Mouse (Mus musculus): ENCODE measurements at regions not wholly inside any gene's neighbourhood (a gene's known extent, or its start where the extent isn't known, plus 50 kb on each side); places are given as distances from the start of the nearest gene placed in this dataset.

DNA sequence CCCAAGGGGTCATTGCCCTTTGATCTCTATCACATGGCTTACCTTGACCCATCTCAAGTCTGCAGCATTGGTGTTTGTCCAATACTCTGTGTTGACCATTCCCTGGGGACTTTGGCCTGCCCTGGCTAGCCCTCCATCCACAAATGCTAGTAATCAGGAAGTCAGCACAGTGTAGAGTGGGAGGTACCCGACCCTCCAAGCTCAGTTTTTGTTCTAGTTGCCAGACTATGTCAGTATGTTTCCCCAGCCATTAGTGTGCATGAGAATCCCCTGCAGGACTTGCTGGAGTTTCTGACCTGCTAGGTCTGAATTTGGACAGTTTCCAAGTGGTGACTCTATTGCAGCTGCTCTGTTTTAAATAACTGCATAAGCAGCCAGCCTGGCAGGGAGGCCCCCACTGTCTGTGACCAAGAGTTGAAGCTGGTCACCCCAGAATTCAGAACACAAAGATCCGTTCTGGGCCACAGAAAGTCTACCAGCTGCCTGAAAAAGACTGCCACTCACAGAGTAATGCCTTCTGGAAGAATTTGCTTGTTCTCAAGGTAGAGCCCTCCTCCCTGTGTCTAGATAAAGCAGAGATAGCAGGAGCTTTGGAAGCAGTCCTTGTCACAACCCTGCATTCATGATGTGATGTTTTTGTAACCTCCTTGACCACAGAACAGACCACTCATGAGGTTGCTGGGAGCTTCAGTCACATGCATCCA is 118.0 kb upstream of the Slc22a23 start:
- DNase-seq (ENCODE audit: low read depth, low spot score), result no peak

DNA sequence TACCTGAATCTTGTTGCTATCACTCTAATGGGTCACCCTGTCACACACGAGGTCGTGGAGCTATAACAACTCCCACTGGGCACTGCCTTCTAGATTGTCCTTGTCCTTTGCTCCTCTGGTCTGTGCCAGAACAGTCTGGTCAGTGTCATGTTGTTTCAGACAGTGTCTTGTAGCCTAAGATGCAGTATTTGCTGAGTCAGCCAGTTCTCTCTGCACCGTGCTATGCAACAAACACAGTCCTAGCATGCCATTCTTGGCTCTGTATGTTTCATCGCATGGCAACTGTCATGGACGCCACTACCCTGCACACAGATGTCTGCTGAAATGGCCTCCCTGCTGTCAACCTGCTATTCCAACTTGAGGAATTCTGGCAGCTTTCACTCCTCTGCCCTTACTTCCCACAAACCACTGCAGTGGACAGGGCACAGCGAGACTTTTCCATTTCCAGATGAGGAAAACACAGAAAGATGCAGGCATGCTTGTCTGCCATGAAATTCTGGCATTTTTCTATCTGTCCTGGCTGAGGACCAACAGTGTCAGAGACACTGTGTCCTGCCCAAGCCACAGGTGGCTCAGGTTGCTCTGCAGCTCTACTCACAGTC is 117.3 kb upstream of the Slc22a23 start:
- DNase-seq (ENCODE audit: low read depth, low spot score), result no peak

DNA sequence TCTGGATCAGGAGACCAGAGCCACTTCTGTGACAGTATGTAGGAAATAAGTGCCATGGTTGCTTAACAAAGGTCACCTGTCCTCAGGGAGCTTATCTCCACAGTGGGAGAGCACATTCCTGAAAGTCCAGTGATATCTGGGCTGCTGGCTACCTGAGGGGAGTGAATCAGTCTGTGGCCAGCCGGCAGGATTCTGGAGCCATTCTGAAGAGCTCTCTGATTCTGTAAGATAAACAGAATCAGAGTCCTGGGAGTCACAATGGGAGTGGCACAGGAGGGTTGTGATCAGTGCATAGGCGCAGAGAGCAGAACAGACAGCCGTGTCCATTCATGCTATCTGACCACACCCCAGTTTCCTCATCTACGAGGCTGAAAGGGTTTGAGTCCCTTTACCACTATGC is 116.0 kb upstream of the Slc22a23 start:
- DNase-seq (ENCODE audit: low read depth, low spot score), result peak; percentile 71

DNA sequence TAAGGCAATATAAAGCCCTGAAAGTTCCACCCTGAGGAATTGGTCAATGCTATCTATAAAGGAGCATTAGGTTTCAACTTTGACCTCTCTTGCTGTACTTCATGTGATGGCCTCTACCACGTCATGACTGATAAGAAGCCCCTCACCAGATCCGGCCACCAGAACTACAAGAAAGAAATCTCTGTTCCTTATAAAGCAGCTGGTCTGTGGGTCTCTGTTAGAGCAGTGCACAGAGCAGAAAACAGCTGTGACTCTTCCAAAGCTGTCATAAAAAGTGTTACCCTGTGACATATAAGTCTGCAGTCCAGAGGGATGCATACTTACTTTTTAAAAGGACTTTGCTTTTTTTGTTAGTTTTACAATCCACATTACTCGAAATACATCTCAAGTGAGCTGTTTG is 111.1 kb upstream of the Slc22a23 start:
- DNase-seq (ENCODE audit: low read depth, low spot score), result no peak

DNA sequence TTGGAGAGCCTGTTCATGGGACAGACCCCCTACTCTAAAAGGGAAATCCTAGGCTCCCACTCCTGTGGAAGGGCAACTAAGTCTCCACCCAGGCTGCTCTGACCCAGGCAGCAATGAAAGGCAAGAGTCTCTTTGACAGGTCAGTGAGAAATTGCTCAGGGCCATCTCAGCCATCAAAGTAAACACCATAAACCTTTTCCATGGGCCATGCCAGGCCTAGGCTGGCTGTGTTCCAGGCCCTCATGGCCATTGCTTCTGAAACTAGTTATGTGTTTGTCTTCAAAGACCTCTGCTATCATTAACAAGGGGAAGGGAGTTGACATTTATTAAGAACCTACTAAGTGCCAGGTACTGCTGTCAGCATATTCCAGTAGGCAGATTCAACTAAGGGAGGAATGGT is 101.8 kb upstream of the Slc22a23 start:
- DNase-seq (ENCODE audit: low read depth, low spot score), result no peak

DNA sequence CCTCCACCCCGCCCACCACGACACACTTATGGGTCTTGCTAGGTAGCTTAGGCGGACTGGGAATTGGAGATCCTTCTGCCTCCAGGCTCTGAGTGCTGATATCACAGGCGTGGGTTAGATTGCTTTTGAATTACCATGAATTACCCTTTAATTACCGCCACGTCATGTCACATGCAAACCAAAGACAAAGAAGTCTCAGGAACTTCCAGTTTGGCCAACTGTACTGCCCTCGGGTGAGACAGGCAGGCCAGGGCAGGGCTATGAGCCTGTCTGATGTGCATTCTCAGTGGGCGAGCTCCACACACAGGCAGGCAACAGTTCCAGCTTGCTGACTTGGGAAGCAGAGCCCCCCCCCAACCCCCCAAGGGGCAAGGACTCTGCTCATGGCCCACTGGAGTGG is 101.3 kb upstream of the Slc22a23 start:
- DNase-seq (ENCODE audit: low read depth, low spot score), result no peak

DNA sequence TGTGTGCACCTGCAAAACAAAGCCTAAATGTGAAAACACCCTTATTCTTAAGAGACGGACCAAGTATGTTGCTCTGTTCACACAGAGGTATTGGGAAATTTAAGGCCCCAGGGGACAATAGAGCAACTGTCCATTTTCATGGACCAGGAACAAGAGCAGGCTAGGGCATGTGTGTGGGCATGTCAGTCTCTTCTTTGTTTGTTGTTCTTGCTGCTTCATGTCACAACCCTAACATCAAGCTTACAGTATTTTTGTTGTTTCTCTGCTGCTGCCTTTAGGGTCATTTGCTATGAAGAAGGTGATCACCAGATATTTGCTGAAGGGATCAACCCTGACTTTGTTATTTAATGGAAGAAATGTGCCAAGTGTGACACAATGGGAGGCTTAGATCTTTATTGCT is 96.4 kb upstream of the Slc22a23 start:
- DNase-seq (ENCODE audit: low read depth, low spot score), result no peak

DNA sequence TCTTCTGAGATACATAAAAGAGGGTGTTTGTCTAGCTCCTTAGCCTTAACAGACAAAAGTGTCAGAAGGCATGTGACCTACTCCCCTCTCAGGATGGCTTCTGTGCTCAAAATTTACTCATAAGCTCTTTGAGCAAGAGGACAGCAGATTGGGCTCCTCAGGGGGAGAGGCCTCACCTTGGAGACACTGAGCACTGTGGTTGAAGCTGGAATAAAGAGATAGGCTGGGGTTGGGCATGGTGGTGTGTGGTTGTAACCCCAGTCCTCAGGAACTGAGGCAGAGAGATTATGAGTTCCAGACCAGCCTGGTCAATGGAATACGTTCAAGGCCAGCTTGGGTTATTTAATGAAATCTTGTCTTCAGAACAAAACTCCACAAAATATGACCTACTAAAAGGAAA is 82.5 kb upstream of the Slc22a23 start:
- no peak for DNase-seq (ENCODE audit: low read depth, low spot score)

DNA sequence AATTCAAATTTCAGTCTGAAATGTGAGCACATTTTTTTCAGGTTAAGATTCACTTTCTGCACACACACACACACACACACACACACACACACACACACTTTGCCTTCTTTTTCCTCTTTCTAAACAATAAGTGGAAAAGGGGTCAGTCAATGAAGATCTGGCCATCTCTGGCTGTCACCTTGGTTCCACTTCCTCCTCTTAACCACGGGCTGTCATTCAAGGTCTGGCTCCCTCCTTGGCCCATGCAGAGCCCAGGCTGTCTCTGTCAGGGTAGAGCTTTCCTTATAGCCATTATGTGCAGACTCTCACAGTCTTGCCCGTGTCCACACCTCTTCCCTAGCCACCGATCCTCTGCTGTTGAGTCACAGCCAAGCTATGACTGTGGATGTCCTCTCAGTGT is 79.9 kb upstream of the Slc22a23 start:
- DNase-seq (ENCODE audit: low read depth, low spot score), result no peak

DNA sequence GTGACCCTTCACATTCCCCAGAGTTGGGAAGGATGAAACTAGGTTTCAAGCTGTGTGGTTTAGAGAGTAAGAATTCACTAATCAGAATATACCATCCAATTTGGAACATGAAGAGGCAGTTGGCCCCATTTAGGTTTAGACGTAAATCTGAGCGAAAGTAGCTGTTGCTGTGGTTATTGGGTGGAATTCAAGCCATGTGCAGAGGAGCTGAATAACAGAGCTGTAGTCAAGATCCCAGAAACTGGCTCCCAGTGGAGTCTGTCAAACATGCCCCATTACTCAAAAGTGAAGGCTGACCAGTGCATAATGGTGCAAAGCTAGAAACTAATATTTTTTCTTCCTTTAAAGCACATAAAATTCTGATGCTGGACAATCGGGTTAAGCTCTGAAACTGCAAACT is 76.7 kb upstream of the Slc22a23 start:
- no peak for DNase-seq (ENCODE audit: low read depth, low spot score)

DNA sequence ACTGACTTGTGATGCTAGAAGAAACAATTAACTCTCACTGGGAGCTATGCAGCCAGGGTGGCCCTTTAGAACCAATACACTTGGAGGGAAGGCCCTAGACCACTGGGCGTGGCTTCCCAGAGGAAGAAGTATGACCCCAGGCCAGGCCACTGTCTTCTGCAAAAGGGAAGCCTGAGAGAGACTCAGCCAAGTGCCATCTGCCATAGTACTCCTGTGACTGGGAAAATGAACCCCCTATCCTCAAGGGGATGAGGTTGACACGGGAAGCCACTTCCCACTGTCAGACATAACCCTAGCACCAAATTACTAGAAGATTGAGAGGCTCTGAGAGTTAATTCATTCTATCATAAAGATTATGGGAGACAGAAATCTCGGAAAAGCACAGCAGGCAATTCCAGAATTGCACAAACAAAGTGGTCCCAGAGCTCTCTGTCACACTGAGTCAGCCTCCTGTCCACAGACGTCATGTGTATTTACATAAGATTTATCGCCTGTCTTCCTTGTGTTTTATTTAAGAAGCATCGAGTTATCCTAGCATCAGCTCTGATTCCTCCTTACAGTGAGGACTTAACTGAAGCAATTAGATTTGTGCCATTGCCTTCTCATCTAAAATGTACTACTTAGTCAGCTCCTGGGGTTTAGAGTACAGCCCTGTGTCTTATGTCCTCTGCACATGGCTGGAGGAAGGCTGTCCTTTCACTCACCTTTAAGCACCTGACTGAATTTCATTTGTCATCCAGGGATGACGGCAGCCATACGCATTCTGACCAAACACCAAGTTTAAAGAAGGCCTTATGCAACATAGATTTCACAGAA is 75.6 kb upstream of the Slc22a23 start:
- DNase-seq (ENCODE audit: low read depth, low spot score), result no peak

DNA sequence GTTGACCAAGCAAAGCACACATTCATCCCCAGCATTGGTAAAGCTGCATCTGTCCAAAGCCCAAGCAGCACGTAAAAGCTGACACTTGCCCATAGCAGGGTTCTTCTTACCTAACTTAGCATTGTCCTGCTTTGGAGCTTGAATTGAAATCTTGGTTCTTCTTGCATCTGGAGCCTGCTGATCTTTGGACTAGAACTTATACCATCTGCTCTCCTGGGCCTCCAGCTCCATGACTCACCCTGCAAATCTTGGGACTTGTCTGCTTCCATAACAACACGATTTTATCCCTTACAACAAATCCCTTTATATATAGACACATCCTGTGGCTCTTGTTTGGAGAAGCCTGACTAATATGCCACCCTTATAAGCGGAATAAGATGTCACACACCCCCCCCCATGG is 74.1 kb upstream of the Slc22a23 start:
- DNase-seq (ENCODE audit: low read depth, low spot score), result no peak

DNA sequence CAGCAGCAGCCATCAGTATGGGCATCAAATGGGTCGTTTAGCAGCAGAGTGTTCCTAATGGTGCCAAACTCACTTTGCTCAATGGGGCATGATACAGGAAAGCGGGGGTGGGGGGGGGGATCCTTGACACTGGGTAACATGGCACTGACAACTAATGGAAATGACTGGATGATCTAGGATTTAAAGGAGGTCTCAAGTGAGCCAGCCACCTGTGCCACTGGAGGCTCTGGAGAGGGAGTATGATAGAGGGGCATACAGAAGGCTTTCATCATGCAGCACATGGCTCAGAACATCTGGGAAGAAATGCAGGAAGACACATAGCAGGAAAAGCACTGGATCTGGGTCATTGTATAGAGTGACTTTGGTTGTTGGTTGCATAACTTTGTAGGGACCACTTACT is 71.6 kb upstream of the Slc22a23 start:
- no peak for DNase-seq (ENCODE audit: low read depth, low spot score)

DNA sequence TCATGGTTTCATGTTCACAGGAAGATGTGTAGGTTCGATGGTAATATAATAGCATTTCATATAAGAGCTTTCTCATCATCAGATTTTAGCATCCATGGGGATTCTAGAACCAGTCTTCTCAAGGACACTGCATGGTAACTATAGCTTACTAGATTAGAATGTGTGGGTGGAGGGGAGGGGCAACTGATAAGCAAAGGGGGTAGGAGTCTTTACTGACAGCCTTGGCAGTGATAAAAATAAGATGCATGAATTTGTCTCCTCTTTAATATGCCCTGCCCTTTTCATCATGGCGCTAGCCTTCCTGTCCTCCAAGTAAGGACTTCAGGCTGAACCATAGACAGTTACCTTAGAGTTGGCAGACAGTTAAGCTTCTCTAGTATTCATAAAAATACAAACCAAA is 69.6 kb upstream of the Slc22a23 start:
- no peak for DNase-seq (ENCODE audit: low read depth, low spot score)

DNA sequence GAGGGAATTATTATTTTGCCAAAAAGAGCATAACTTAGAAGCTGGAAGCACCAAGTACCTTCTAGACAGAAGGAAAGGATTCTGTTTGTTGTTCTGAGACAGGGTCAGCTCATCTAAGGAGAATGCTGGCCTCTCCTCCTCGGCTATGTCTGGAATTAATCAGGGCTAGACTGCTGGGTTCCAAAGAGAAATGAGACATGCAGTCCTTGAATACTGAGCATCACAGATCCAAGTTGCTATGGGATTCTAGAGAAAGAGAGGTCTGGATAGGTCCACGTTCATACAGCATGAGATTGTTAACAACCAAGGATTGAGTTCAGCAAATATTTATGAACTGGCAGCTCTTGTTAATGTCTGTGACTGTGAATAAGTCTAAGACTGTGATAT is 63.7 kb upstream of the Slc22a23 start:
- DNase-seq (ENCODE audit: low read depth, low spot score), result no peak

DNA sequence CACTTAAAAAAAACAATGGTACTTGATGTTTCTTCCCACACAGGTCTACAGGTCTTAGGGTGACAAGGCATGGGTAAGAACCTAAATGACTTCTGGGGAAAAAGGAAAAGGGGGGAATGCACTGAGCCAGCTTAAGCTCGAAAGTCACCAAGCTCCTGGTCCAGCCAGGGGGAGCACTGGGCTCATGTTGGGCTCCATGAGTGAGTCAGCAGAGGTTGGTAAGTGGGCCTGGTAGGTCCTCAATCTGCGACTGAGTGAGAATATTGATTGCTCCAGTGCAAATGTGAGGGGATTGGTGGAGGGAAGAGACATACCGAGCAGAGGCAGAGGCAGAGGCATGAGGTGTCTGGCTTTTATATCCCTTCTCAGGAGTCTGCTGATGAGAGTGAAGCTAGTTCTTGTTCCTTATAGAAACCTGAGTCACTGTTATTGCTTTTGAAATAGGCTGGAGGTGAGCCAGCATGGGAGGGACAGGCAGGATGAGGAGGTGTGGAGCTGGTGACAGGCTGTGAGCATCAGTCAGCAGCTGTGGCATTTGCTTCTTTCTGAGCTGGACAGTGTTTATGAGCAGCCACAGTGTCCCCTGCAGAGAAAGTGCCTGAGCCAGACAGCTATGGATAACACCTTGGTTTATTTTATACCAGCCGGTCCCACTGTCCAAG is 63.2 kb upstream of the Slc22a23 start:
- DNase-seq (ENCODE audit: low read depth, low spot score), result no peak

DNA sequence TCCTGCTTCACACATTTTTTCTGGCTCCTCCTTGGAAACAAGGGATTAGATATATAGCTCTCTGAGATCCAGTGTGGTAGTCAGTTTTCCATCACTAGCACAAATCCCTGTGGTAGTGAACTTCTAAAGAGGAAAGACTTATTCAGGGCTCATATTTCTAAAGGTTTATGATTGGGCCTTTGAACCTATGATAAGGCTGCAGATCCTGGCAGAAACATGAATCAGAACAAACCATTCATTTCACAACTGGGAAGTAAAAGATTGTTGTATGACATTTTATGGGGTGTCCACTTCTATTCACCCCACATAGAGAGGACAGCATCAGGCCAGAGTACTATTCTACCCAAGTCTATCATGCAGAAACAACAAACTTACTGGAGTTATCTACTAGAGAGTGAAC is 61.3 kb upstream of the Slc22a23 start:
- no peak for DNase-seq (ENCODE audit: low read depth, low spot score)

DNA sequence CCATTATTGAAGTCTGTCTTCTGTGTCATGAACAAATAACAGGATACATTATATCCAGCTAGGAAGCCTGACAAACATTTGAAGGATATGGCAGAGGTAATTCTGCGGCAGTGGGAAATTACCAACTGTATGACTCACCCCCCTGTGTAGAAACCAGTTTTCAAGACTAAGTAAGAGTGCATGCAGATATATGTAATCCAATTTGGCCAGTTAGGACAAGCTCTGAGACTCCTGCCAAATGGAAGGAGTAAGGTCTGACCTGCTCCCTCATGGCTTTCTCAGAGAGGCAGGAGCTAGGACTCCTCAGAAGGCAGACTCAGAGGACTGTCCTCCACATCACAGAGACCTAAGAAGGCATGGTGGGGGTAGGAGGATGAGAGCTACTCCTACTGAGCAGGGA is 57.6 kb upstream of the Slc22a23 start:
- DNase-seq (ENCODE audit: low read depth, low spot score), result no peak

DNA sequence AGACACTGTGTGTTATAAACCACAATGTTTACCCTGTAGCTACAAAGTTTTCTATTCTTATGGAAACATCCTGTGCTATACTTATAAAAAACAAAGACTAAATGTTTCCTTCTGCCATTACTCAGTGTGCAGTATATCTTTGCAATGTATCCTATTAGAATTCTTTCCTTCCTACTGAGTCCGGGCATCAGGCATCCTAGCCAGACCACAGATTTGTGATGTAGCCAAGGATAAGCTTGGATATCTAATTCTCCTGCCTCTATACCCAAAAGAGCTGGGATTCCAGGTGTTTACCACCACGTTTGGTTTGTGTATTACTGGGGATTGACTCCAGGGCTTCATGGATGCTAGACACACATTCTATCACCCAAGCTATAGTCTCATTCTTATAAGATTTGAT is 56.0 kb upstream of the Slc22a23 start:
- DNase-seq (ENCODE audit: low read depth, low spot score), result no peak

DNA sequence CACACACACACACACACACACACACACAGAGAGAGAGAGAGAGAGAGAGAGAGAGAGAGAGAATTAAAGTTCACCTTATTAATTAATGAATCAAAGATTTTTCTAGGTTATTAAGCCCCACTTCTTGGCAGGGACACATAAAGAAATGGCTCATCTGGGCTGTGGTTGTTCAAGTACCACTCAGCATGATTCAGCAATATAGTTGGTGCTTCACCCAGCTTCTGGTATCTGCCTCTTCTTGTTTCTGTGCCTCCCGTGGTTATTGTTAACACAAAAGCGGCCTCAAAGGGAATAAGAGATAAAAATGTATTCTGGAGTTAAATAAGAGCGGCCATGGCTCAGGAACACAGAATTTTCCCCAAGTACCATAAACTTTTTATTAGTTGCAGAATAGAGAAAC is 53.9 kb upstream of the Slc22a23 start:
- DNase-seq (ENCODE audit: low read depth, low spot score), result no peak

DNA sequence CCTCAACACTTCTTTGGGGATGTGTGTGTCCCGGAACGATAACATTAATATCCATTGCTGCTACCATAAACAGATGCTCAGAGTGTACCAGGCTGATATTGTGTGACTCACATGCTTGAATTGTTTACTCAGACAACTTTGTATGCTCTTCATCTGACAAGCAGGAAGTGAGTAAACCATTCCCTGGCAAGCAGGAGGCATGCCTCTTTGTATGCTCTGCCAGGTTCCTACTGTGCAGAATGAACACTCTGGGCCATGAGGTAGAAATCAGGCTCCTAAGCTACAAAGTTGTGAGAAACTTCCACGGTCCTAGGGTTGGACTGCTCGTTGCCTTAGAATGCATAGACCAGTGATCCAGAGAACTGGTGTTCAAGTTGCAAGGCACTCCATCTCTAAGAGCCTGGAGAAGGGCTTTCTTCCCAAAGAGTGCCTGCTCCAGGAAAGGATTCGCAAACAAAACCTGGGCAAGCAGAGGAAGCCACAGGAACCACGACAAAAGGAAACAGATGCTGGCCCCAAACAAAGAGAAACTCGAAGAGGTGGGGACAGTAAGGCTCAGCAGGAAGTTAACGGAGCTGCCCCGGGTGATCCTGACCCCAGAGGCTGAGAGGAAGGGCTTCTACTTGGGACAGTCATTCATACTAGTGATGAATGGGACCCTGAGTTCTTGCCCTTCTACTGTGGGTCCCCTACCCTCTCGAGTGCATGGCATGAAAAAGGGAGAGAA is 53.2 kb upstream of the Slc22a23 start:
- DNase-seq (ENCODE audit: low read depth, low spot score), result peak; percentile 6

DNA sequence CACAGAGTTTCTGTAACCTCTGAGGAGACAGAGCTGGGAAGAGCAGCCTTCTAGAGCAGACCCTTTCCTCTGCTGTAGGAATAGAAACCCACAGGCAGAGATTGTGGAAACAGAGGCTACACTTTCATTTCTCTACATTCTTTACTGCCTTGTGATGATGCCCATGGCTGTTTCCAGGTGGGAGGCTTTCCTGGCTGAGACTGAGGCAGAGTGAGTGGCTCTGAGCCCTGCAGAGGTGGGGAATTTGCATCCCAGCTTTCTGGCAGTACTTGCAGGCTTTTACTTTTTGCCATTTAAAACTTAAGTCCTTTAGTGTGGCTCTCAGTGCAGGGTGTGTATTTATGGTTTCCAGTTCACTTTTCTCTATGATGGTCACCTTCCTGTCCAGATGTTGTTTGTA is 50.5 kb upstream of the Slc22a23 start:
- DNase-seq (ENCODE audit: low read depth, low spot score), result no peak
